Mouse (Mus musculus) liver, embryonic 15.5 days (tissue): ENCODE results near the gene Fam205c. TPM values are rescaled to one million over a fixed set of nuclear protein-coding genes. Genes with fewer than 3 reads are reported as not detected.
"Not testable (repeated sequence)": the region's sequence is repeated elsewhere in the genome, so short reads cannot be mapped to it uniquely, and the experiment has no call there.

Source experiments
- ATAC-seq: fragments of 200-750 bp; cut with Nextera tagmentation; 2 replicates; pipeline ENCODE4 v1.8.0; 2017; ENCODE audit warnings: moderate number of reproducible peaks, mild to moderate bottlenecking, moderate library complexity; ENCODE audit not compliant: insufficient read depth
- H3K27ac ChIP-seq: fragments of 300-500 bp; sonication (generic); replicated peaks from 2 replicates; pipeline ENCODE4 v1.5.1; 2015; ENCODE audit warnings: mild to moderate bottlenecking, inconsistent platforms
- H3K27me3 ChIP-seq: fragments of 300-500 bp; sonication (generic); 2 replicates; pipeline ENCODE4 v1.6.1; 2015; ENCODE audit warnings: mild to moderate bottlenecking, inconsistent platforms
- H3K36me3 ChIP-seq: fragments of 300-500 bp; sonication (generic); replicated peaks from 2 replicates; pipeline ENCODE4 v1.6.1; 2015; ENCODE audit warnings: moderate library complexity, mild to moderate bottlenecking, inconsistent platforms
- H3K4me1 ChIP-seq: fragments of 300-500 bp; sonication (generic); replicated peaks from 2 replicates; pipeline ENCODE4 v1.6.1; 2015; ENCODE audit warnings: inconsistent platforms
- H3K4me2 ChIP-seq: fragments of 300-500 bp; sonication (generic); 2 replicates; pipeline ENCODE4 v1.6.1; 2015; ENCODE audit warnings: moderate library complexity, mild to moderate bottlenecking, inconsistent platforms
- H3K4me3 ChIP-seq: fragments of 300-500 bp; sonication (generic); replicated peaks from 2 replicates; pipeline ENCODE4 v1.5.1; 2015; ENCODE audit warnings: mild to moderate bottlenecking, inconsistent platforms
- H3K9ac ChIP-seq: fragments of 300-500 bp; sonication (generic); 2 replicates; pipeline ENCODE4 v1.6.1; 2015; ENCODE audit warnings: moderate library complexity, mild to moderate bottlenecking, inconsistent platforms
- H3K9me3 ChIP-seq: fragments of 300-500 bp; sonication (generic); replicated peaks from 2 replicates; pipeline ENCODE4 v1.6.1; 2016; ENCODE audit warnings: inconsistent platforms
- WGBS: fragments of 180-500 bp; shearing (Covaris S2); methylation state at CpG from one replicate; pipeline ENCODE4 v1.1.7; 2015; ENCODE audit warnings: mixed read lengths; ENCODE audit not compliant: insufficient replicate concordance; 5-methylcytosine and 5-hydroxymethylcytosine counted together
- polyA plus RNA-seq: library from polyadenylated mRNA; unstranded; fragments of >200 nt; fragmentation: Nextera tagmentation; extraction: Ambion mirVana; gene quantifications from 2 replicates; pipeline ENCODE4 v1.2.1, GENCODE M21; 2015

Fam205c gene
- polyA plus RNA-seq, 1 experiment from 2014 or later = 0.35 TPM

DNA sequence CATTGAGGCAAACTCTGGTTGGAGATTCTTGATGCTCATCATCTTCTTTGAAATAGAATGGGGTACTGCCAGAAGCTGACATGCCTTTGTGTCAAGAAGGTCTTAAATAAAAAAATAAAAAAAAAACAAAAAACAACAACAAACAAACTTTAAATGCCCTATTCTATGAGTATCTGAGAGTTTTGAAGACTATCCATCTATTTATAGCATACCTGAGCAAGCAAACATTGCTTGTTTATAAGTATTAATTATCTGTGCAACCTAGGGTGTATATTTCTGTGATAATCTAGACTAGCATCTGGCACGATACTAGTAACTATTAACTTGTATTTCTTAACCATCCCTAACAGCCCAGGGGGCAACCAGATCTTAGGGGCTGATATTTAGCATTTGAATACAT, 17.4 kb downstream of the Fam205c start, which contains the start of gene Gm12394:
TSS of gene Gm12394 (minus strand) at position 101 of the 400 bp plus-strand sequence.
- not testable (repeated sequence) for H3K9ac ChIP-seq, H3K9me3 ChIP-seq, H3K27ac ChIP-seq, H3K4me2 ChIP-seq, H3K36me3 ChIP-seq, H3K4me3 ChIP-seq, ATAC-seq, H3K27me3 ChIP-seq
- peaks cover 23% of the 10 kb centered on the region for H3K4me1 ChIP-seq
- WGBS = 47% methylated on average over 1 of the region's 1 CpGs

DNA sequence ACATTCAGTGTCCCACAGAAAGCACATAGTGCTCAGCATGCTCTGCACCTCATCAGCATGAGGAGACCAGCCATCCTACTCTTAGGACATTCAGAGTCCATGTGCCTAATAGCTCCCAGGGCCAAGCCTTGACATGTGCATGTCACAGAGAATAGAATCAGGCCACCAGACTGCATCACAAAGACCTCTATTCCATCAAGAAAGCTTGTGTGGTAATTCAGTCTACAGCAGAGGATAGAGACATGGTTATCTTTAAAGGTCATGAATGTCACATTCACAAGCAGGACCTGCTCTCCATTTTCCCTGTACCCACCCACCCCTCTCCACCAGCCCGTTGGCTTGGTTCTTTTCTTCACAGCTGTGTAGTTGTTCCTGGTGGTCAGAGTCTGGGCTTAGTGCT, 20.2 kb downstream of the Fam205c start, which contains the start of gene Fam205a1:
TSS of gene Fam205a1 (minus strand) at position 101 of the 400 bp plus-strand sequence.
- not testable (repeated sequence) for H3K27me3 ChIP-seq, H3K4me3 ChIP-seq, H3K9me3 ChIP-seq, ATAC-seq, H3K36me3 ChIP-seq, H3K27ac ChIP-seq, H3K4me1 ChIP-seq, H3K9ac ChIP-seq, H3K4me2 ChIP-seq
- WGBS = 94% methylated on average over 1 of the region's 1 CpGs

Other genes starting within 250 kb of the Fam205c start
- not detected in 2 replicates for gene Gm2564, start 244.5 kb downstream of the Fam205c start, polyA plus RNA-seq
- gene Ccl27b, start 219.0 kb downstream of the Fam205c start, polyA plus RNA-seq = not detected in 2 replicates
- not detected in 2 replicates for gene Il11ra2, start 212.3 kb downstream of the Fam205c start, polyA plus RNA-seq
- gene 4930578G10Rik, start 138.7 kb downstream of the Fam205c start, polyA plus RNA-seq = not detected in 2 replicates
- gene Ccl19, start 117.7 kb downstream of the Fam205c start, polyA plus RNA-seq = not detected in 2 replicates
- 0.41 and 1.0 TPM in 2 replicates for gene Ccl21a, start 100.2 kb downstream of the Fam205c start, polyA plus RNA-seq
- gene Fam205a1, start 20.3 kb downstream of the Fam205c start, polyA plus RNA-seq = 0.15 TPM in 2 replicates
- not detected in 2 replicates for gene Gm12394, start 17.5 kb downstream of the Fam205c start, polyA plus RNA-seq
- 0.12 and 0.16 TPM in 2 replicates for gene Phf24, start 42.4 kb upstream of the Fam205c start, polyA plus RNA-seq
- 1.2 and 1.5 TPM in 2 replicates for gene Dnajb5, start 75.6 kb upstream of the Fam205c start, polyA plus RNA-seq
- gene 1700022I11Rik, start 95.4 kb upstream of the Fam205c start, polyA plus RNA-seq = 0.24 TPM in 1 of 2 replicates, not detected in the other
- 202 and 204 TPM in 2 replicates for gene Vcp, start 126.3 kb upstream of the Fam205c start, polyA plus RNA-seq
- gene Fancg, start 136.3 kb upstream of the Fam205c start, polyA plus RNA-seq = 10.4 TPM in 2 replicates
- 14.8 and 15.1 TPM in 2 replicates for gene Pigo, start 151.6 kb upstream of the Fam205c start, polyA plus RNA-seq
- gene Stoml2, start 157.5 kb upstream of the Fam205c start, polyA plus RNA-seq = 187 and 204 TPM in 2 replicates
- 41.2 and 51.3 TPM in 2 replicates for gene Fam214b, start 172.0 kb upstream of the Fam205c start, polyA plus RNA-seq
- gene Unc13b, start 184.7 kb upstream of the Fam205c start, polyA plus RNA-seq = 0.40 and 0.45 TPM in 2 replicates